7 mouse cellular contexts compared by ENCODE assay signal in the genomic region with DNA sequence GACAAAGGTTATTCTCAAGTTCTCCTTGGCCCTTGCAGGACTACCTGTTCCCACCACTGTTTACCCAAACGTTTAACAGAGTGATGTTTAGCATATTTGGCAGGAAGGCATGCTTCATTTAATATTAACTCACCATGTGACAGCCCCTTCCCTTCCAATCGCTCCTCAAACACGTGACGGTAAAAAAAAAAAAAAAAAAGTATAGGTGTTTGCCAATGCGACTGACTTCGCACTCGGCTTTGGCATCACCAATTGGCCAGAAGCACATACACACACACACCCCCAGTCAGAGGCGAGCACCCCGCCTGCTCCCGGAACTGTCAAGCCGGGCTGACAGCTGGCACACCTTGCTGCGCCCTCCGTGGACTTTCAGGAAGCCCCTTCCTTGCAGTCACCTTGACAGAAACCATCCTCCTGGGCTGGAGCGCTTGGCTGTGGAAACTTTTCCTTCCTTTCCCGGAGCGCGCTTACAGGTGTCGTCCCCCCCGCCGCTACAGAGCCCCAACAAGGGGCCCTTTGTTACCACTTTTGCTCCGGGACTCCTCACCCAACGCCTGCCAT. TPM values are rescaled to one million over a fixed set of nuclear protein-coding genes. Genes with fewer than 3 reads are reported as not detected.
DNase-seq lines count a peak whose midpoint lies in the region; ATAC-seq and TF ChIP-seq lines count a peak whose summit lies in the region.

No protein-coding gene starts in this region.

- no peaks in the 10 kb centered on the region for H3K79me2 ChIP-seq in myocyte (ENCODE audit: control insufficient read depth, insufficient read depth)

- H3K36me3 ChIP-seq in forebrain, embryonic 13.5 days (ENCODE audit: poor library complexity, severe bottlenecking) = no peaks in the 10 kb centered on the region
- H3K36me3 ChIP-seq in hindbrain, postnatal 0 days (ENCODE audit: insufficient read depth, low read length) = no peaks in the 10 kb centered on the region
- H3K36me3 ChIP-seq in liver, embryonic 13.5 days = no peaks in the 10 kb centered on the region
- no peaks in the 10 kb centered on the region for H3K36me3 ChIP-seq in myocyte (ENCODE audit: control insufficient read depth, insufficient read depth)

- WGBS in forebrain, embryonic 13.5 days = 2% methylated on average over 22 of the region's 22 CpGs
- under 1% methylated on average over 21 of the region's 22 CpGs for WGBS in hindbrain, postnatal 0 days
- WGBS in liver, embryonic 13.5 days (ENCODE audit: insufficient replicate concordance) = 2% methylated on average over 22 of the region's 22 CpGs

- H3K4me2 ChIP-seq in forebrain, embryonic 13.5 days = peak overlapping the region; percentile 97
- H3K4me2 ChIP-seq in hindbrain, postnatal 0 days (ENCODE audit: low read depth, low read length) = peak overlapping the region; percentile 95
- peak overlapping the region; percentile 70 for H3K4me2 ChIP-seq in liver, embryonic 13.5 days
- peak overlapping the region; percentile 87 for H3K4me2 ChIP-seq in myocyte (ENCODE audit: low read depth)

- H3K27ac ChIP-seq in forebrain, embryonic 13.5 days = no peak overlapping the region
- H3K27ac ChIP-seq in hindbrain, postnatal 0 days = peak overlapping the region; percentile 77; the same call in 1 of the 2 replicates
- H3K27ac ChIP-seq in liver, embryonic 13.5 days = peak overlapping the region; percentile 70

- H3K4me1 ChIP-seq in forebrain, embryonic 13.5 days = peaks cover 14% of the 10 kb centered on the region; the same call in 1 of the 2 replicates
- no peaks in the 10 kb centered on the region for H3K4me1 ChIP-seq in hindbrain, postnatal 0 days (ENCODE audit: insufficient read depth, low read length)
- 0 out of 2 replicates have a peak, but pooled peaks cover 3% of the 10 kb centered on the region for H3K4me1 ChIP-seq in liver, embryonic 13.5 days (replicated peaks)

- no peak for TF ChIP-seq POLR2A in myocyte (IDR thresholded peaks at IDR 0.05; ENCODE audit: insufficient read length, low read depth)

- no peak for TF ChIP-seq CTCF in hindbrain, postnatal 0 days (IDR thresholded peaks at IDR 0.05; ENCODE audit: low read depth)

- H3K9ac ChIP-seq in forebrain, embryonic 13.5 days = peak overlapping the region; percentile 76
- H3K9ac ChIP-seq in hindbrain, postnatal 0 days (replicated peaks; ENCODE audit: low read length) = peak overlapping the region; percentile 67
- H3K9ac ChIP-seq in liver, embryonic 13.5 days = peak overlapping the region; percentile 64

- H3K27me3 ChIP-seq in forebrain, embryonic 13.5 days = peaks cover 13% of the 10 kb centered on the region; the same call in 1 of the 2 replicates
- H3K27me3 ChIP-seq in hindbrain, postnatal 0 days (ENCODE audit: insufficient read depth, low read length) = no peaks in the 10 kb centered on the region
- H3K27me3 ChIP-seq in liver, embryonic 13.5 days = peaks cover 38% of the 10 kb centered on the region
- no peaks in the 10 kb centered on the region for H3K27me3 ChIP-seq in myocyte (ENCODE audit: control insufficient read depth, insufficient read depth, insufficient read length)

- peak overlapping the region; percentile 48 for H3ac ChIP-seq in myocyte (ENCODE audit: control insufficient read depth, insufficient read length)

- peak; percentile 53 for ATAC-seq in CD4-positive, CD25-positive, alpha-beta regulatory T cell, adult 4 months
- ATAC-seq in forebrain, embryonic 13.5 days = peak; percentile 23
- ATAC-seq in hindbrain, postnatal 0 days = peak; percentile 42
- peak; percentile 43; the same call in 1 of the 2 replicates for ATAC-seq in liver, embryonic 13.5 days (ENCODE audit: low read depth)

- H3K4me3 ChIP-seq in forebrain, embryonic 13.5 days = peak overlapping the region; percentile 74
- peak overlapping the region; percentile 74 for H3K4me3 ChIP-seq in hindbrain, postnatal 0 days (ENCODE audit: low read length)
- peak overlapping the region; percentile 63 for H3K4me3 ChIP-seq in liver, embryonic 13.5 days (replicated peaks)
- H3K4me3 ChIP-seq in myocyte = peak overlapping the region; percentile 41

- DNase-seq in R1 (ENCODE audit: low read depth, low spot score) = peak; percentile 64
- peak; percentile 13 for DNase-seq in hindbrain, postnatal 0 days (ENCODE audit: low spot score)
- no peak for DNase-seq in liver, embryonic 13.5 days
- peak; percentile 47 for DNase-seq in thymus, postnatal 25 days

- H3K9me3 ChIP-seq in forebrain, embryonic 13.5 days (replicated peaks) = no peaks in the 10 kb centered on the region
- no peaks in the 10 kb centered on the region for H3K9me3 ChIP-seq in hindbrain, postnatal 0 days (ENCODE audit: low read length)
- H3K9me3 ChIP-seq in liver, embryonic 13.5 days (replicated peaks) = no peaks in the 10 kb centered on the region

TF ChIP-seq in myocyte, 11 proteins besides CTCF, POLR2A, EP300 and RAD21:
- TF ChIP-seq MYOD1 (IDR thresholded peaks at IDR 0.05; ENCODE audit: control insufficient read depth in 1 of 3, insufficient read length in 2 of 3, low read depth in 2 of 3) (peak in 1 of 3 experiments; percentile 50), TCF12 (IDR thresholded peaks at IDR 0.05; ENCODE audit: insufficient read depth, poor library complexity, severe bottlenecking) (no peak), POLR2AphosphoS2 (IDR thresholded peaks at IDR 0.05; ENCODE audit: insufficient read length, low read depth) (no peak), MYOG (IDR thresholded peaks at IDR 0.05; ENCODE audit: control insufficient read depth in 1 of 3, insufficient read depth in 1 of 3, insufficient read length in 2 of 3, low read depth in 2 of 3) (peak in 1 of 3 experiments; percentile 32)

RNA-seq across cellular contexts. Expression of a gene that starts 1.5 kb away (rescaled TPM):
- 1 to 10 TPM; 2.7 to 4.6 TPM for polyA plus RNA-seq in CD4-positive, CD25-positive, alpha-beta regulatory T cell, adult 4 months (2017; shearing (Covaris generic))
- 2.2 and 2.7 TPM in 2 replicates for polyA plus RNA-seq in forebrain, embryonic 13.5 days (2015; fragmentation: Nextera tagmentation; extraction: Ambion mirVana)
- 2.4 and 2.5 TPM in 2 replicates for total RNA-seq in hindbrain, postnatal 0 days (2014; rRNA removed)
- 3.3 and 3.5 TPM in 2 replicates for polyA plus RNA-seq in hindbrain, postnatal 0 days (2015; fragmentation: Nextera tagmentation; extraction: Ambion mirVana)
- polyA plus RNA-seq in liver, embryonic 13.5 days (2015; fragmentation: Nextera tagmentation; extraction: Ambion mirVana) = 2.3 and 3.9 TPM in 2 replicates
- polyA plus RNA-seq in myocyte (2012; fragmentation: generic; extraction: Trizol) = 2.4 TPM
